Mouse (Mus musculus): ENCODE measurements around the gene Gmfg. TPM values are rescaled to one million over a fixed set of nuclear protein-coding genes. Genes with fewer than 3 reads are reported as not detected.

Gene Gmfg
- polyA plus RNA-seq, 1 experiment from 2014 or later, result 35.0 TPM

DNA sequence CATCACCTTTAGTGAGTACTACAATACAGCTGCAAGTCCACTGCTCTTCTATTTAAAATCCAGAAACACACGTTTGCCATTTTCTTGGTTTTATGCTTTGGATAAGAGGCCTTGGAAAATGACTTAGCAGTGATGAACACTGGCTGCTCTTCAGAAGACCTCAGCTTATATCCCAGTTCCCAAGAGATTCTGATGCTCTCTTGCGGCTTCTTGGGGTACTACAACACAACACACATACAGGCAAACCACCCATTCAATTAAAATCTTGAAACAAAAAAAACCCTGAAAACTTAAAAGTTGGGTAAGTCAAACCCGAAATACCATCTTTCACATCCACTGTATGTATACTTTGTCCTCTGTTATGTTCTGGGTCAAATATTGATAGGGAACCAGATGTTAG lies 39.2 kb upstream of the Gmfg start:
- no peak for ATAC-seq
- Histone ChIP-seq H3K27me3 (replicated peaks; ENCODE audit: control insufficient read depth, insufficient read depth, low read length) (no peaks in the 10 kb centered on the region), H3K4me2 (replicated peaks; ENCODE audit: low read depth) (no peak overlapping the region), H3K36me3 (ENCODE audit: control insufficient read depth, insufficient read depth) (peaks cover 75% of the 10 kb centered on the region), H3K9me3 (ENCODE audit: control insufficient read depth) (no peaks in the 10 kb centered on the region), H3K9ac (ENCODE audit: low read depth, low read length) (no peak overlapping the region), H3K4me3 (ENCODE audit: low read depth, low read length) (no peak overlapping the region), H3K27ac (ENCODE audit: low read depth, low read length) (no peak overlapping the region), H3K4me1 (replicated peaks; ENCODE audit: control insufficient read depth, insufficient read depth, low read length) (no peaks in the 10 kb centered on the region)
- TF ChIP-seq CTCF (IDR thresholded peaks at IDR 0.05; ENCODE audit: low read depth), result peak; percentile 69
- 66% methylated on average over 3 of the region's 3 CpGs for WGBS

DNA sequence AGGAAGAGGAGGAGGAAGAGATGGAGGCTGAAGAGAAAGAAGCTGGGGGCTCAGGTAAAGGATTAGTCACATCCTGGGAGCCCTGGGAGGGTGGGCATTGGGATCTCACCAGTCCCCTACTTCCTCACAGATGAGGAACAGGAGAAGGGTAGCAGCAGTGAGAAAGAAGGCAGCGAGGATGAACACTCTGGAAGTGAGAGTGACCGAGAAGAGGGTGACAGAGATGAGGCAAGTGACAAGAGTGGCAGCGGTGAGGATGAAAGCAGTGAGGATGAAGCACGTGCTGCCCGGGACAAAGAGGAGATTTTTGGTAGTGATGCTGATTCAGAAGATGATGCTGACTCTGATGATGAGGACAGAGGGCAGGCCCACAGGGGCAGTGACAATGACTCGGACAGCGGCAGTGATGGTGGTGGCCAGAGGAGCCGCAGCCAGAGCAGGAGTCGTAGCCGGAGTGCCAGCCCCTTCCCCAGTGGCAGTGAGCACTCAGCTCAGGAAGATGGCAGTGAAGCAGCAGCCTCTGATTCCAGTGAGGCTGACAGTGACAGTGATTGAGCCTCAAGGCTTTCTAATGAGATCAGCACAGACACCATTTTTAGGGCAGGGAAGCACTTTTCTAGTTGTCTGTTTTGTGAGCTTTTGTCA lies 38.4 kb upstream of the Gmfg start:
- 88% methylated on average over 10 of the region's 10 CpGs for WGBS
- H3K9ac ChIP-seq (ENCODE audit: low read depth, low read length), result no peak overlapping the region
- no peak overlapping the region; the same call in 1 of the 2 replicates for H3K27ac ChIP-seq (ENCODE audit: low read depth, low read length)
- no peaks in the 10 kb centered on the region for H3K27me3 ChIP-seq (replicated peaks; ENCODE audit: control insufficient read depth, insufficient read depth, low read length)
- no peak for TF ChIP-seq CTCF (IDR thresholded peaks at IDR 0.05; ENCODE audit: low read depth)
- H3K9me3 ChIP-seq (ENCODE audit: control insufficient read depth), result no peaks in the 10 kb centered on the region
- no peak overlapping the region for H3K4me3 ChIP-seq (ENCODE audit: low read depth, low read length)
- peaks cover 83% of the 10 kb centered on the region for H3K36me3 ChIP-seq (ENCODE audit: control insufficient read depth, insufficient read depth)
- no peak overlapping the region for H3K4me2 ChIP-seq (replicated peaks; ENCODE audit: low read depth)
- no peaks in the 10 kb centered on the region for H3K4me1 ChIP-seq (replicated peaks; ENCODE audit: control insufficient read depth, insufficient read depth, low read length)
- no peak for ATAC-seq

DNA sequence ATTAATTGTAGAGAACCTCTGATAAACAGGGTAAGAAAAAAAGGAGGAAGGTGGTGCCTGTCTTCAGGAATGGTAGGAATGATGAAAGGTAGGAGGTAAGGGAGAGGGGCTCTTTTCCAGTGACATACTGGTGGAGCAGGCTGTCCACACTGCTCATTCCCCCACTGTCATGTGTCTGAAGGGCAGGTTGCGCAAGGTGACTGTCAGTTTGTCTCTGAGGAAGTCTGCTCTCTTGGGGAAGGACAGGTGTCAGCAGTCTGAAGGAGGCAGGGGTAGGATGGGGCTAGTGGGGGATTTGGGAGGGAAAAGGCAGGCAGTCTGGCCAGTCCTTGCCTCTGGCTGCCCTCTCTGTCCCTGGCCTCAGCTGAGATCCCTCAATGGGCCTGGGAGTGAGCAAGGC lies 36.2 kb upstream of the Gmfg start:
- Histone ChIP-seq H3K4me1 (replicated peaks; ENCODE audit: control insufficient read depth, insufficient read depth, low read length) (no peaks in the 10 kb centered on the region), H3K27ac (ENCODE audit: low read depth, low read length) (no peak overlapping the region), H3K4me3 (ENCODE audit: low read depth, low read length) (no peak overlapping the region), H3K9ac (ENCODE audit: low read depth, low read length) (no peak overlapping the region), H3K9me3 (ENCODE audit: control insufficient read depth) (no peaks in the 10 kb centered on the region), H3K36me3 (ENCODE audit: control insufficient read depth, insufficient read depth) (peaks cover 92% of the 10 kb centered on the region), H3K27me3 (replicated peaks; ENCODE audit: control insufficient read depth, insufficient read depth, low read length) (no peaks in the 10 kb centered on the region), H3K4me2 (replicated peaks; ENCODE audit: low read depth) (no peak overlapping the region)
- ATAC-seq, result no peak
- 86% methylated on average over 1 of the region's 1 CpGs for WGBS
- TF ChIP-seq CTCF (IDR thresholded peaks at IDR 0.05; ENCODE audit: low read depth), result no peak

DNA sequence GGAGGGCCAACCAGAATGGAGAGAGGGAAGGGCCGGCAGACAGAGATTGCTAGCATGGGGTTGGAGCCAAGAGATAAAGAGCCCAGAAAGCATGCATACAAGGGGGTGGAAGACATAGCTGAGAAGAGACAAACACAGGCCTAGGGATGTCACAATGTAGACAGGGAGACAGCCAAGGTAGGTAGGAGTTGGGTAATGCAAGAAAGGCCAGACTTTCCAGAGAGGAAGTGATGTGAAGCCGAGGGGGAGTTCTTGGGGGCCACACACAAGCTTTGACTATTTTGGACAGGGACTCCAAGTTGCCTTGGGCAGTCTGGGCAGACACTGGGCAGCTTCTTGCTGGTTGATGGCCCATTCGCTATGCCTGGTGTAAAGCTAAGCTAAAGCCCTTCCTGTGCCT lies 35.3 kb upstream of the Gmfg start:
- ATAC-seq, result no peak
- no peak overlapping the region for H3K4me3 ChIP-seq (ENCODE audit: low read depth, low read length)
- 83% methylated on average over 3 of the region's 3 CpGs for WGBS
- no peak overlapping the region for H3K27ac ChIP-seq (ENCODE audit: low read depth, low read length)
- no peak overlapping the region for H3K9ac ChIP-seq (ENCODE audit: low read depth, low read length)
- H3K9me3 ChIP-seq (ENCODE audit: control insufficient read depth), result no peaks in the 10 kb centered on the region
- H3K4me2 ChIP-seq (replicated peaks; ENCODE audit: low read depth), result no peak overlapping the region
- H3K36me3 ChIP-seq (ENCODE audit: control insufficient read depth, insufficient read depth), result peaks cover 92% of the 10 kb centered on the region
- H3K4me1 ChIP-seq (replicated peaks; ENCODE audit: control insufficient read depth, insufficient read depth, low read length), result no peaks in the 10 kb centered on the region
- no peaks in the 10 kb centered on the region for H3K27me3 ChIP-seq (replicated peaks; ENCODE audit: control insufficient read depth, insufficient read depth, low read length)
- TF ChIP-seq CTCF (IDR thresholded peaks at IDR 0.05; ENCODE audit: low read depth), result no peak

DNA sequence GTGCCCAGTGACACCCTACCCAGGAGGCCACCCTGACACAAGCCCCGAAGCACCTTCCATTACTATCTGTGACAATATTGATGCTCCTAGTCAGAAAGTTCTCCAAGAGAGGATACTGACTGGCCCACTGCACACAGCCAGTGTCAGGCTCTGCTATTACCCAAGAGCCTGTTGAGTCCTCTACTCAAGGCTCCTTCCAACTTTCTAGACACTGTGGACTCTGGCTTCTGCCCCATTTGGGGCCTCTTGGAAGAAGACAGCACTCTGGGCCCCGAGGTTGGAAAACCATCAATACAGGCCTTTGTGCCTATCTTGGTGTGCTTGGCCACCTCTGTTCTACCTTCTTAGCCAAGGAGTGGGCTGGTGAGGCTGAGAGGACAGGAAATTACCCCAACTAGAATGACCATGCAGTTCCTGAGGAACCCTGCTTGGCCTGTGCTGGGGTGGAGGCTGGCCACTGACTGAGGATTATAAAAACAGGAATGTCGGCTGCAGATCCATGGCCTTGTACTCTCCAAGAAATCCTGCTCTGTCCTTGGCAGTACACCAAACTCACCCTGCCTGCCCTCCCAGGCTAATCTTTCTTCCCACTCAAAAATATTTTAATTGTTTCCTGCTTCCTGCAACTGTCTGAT lies 26.3 kb upstream of the Gmfg start:
- no peak for TF ChIP-seq CTCF (IDR thresholded peaks at IDR 0.05; ENCODE audit: low read depth)
- WGBS, result 40% methylated on average over 3 of the region's 3 CpGs
- ATAC-seq, result peak; percentile 87
- H3K4me2 ChIP-seq (replicated peaks; ENCODE audit: low read depth), result no peak overlapping the region
- peaks cover 72% of the 10 kb centered on the region for H3K36me3 ChIP-seq (ENCODE audit: control insufficient read depth, insufficient read depth)
- no peak overlapping the region for H3K9ac ChIP-seq (ENCODE audit: low read depth, low read length)
- H3K27ac ChIP-seq (ENCODE audit: low read depth, low read length), result peak overlapping the region; percentile 82
- no peaks in the 10 kb centered on the region for H3K9me3 ChIP-seq (ENCODE audit: control insufficient read depth)
- no peaks in the 10 kb centered on the region for H3K27me3 ChIP-seq (replicated peaks; ENCODE audit: control insufficient read depth, insufficient read depth, low read length)
- H3K4me1 ChIP-seq (replicated peaks; ENCODE audit: control insufficient read depth, insufficient read depth, low read length), result 0 out of 2 replicates have a peak, but pooled peaks cover 7% of the 10 kb centered on the region
- no peak overlapping the region for H3K4me3 ChIP-seq (ENCODE audit: low read depth, low read length)

DNA sequence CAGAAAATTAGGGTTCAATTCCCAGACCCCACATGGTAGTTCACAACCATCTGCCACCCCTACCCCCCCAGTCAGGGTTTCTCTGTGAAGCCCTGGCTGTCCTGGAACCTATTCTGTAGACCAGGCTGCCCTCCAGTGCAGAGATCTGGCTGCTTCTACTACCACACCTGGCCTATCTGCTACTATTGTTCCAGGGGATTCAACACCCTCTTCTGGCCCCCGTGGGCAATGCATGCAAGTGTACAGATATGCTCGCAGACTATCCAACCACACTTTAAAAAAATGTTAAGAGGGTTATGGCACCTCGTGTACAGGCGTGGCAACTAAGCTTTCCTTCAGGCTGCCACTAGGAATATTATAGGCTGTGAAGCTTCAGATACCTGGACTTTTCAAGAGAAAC lies 24.4 kb upstream of the Gmfg start:
- Histone ChIP-seq H3K27ac (ENCODE audit: low read depth, low read length) (no peak overlapping the region), H3K9ac (ENCODE audit: low read depth, low read length) (no peak overlapping the region), H3K9me3 (ENCODE audit: control insufficient read depth) (no peaks in the 10 kb centered on the region), H3K36me3 (ENCODE audit: control insufficient read depth, insufficient read depth) (peaks cover 65% of the 10 kb centered on the region), H3K4me1 (replicated peaks; ENCODE audit: control insufficient read depth, insufficient read depth, low read length) (0 out of 2 replicates have a peak, but pooled peaks cover 7% of the 10 kb centered on the region), H3K4me2 (replicated peaks; ENCODE audit: low read depth) (no peak overlapping the region), H3K4me3 (ENCODE audit: low read depth, low read length) (no peak overlapping the region), H3K27me3 (replicated peaks; ENCODE audit: control insufficient read depth, insufficient read depth, low read length) (no peaks in the 10 kb centered on the region)
- ATAC-seq, result no peak
- WGBS, result 63% methylated on average over 4 of the region's 4 CpGs
- TF ChIP-seq CTCF (IDR thresholded peaks at IDR 0.05; ENCODE audit: low read depth), result peak; percentile 58
